Mouse (Mus musculus) midbrain, embryonic 15.5 days (tissue): ENCODE measurements around the gene 1700001P01Rik. TPM values are rescaled to one million over a fixed set of nuclear protein-coding genes. Genes with fewer than 3 reads are reported as not detected.
A peak's percentile ranks its signal among the peaks of the same experiment; 100 is the strongest.

ENCODE experiments used
- ATAC-seq: fragments of 200-750 bp; cut with Nextera tagmentation; replicated peaks from 2 replicates; pipeline ENCODE4 v1.8.0; 2017; ENCODE audit warnings: moderate TSS enrichment
- H3K27ac ChIP-seq: fragments of 300-500 bp; sonication (generic); 2 replicates; pipeline ENCODE4 v1.5.1; 2015; ENCODE audit warnings: mild to moderate bottlenecking, inconsistent platforms
- H3K27me3 ChIP-seq: fragments of 300-500 bp; sonication (generic); replicated peaks from 2 replicates; pipeline ENCODE4 v1.6.1; 2015; ENCODE audit warnings: inconsistent platforms
- H3K36me3 ChIP-seq: fragments of 300-500 bp; sonication (generic); replicated peaks from 2 replicates; pipeline ENCODE4 v1.6.1; 2015; ENCODE audit warnings: inconsistent platforms
- H3K4me1 ChIP-seq: fragments of 300-500 bp; sonication (generic); 2 replicates; pipeline ENCODE4 v1.6.1; 2015; ENCODE audit warnings: inconsistent platforms
- H3K4me2 ChIP-seq: fragments of 300-500 bp; sonication (generic); 2 replicates; pipeline ENCODE4 v1.6.1; 2015; ENCODE audit warnings: inconsistent platforms, mild to moderate bottlenecking, moderate library complexity
- H3K4me3 ChIP-seq: fragments of 300-500 bp; sonication (generic); 2 replicates; pipeline ENCODE4 v1.5.1; 2015; ENCODE audit warnings: mild to moderate bottlenecking, inconsistent platforms
- H3K9ac ChIP-seq: fragments of 300-500 bp; sonication (generic); 2 replicates; pipeline ENCODE4 v1.6.1; 2015; ENCODE audit warnings: mild to moderate bottlenecking, inconsistent platforms
- H3K9me3 ChIP-seq: fragments of 300-500 bp; sonication (generic); 2 replicates; pipeline ENCODE4 v1.6.1; 2016; ENCODE audit warnings: inconsistent platforms
- WGBS: fragments of 180-500 bp; shearing (Covaris S2); methylation state at CpG from one replicate; pipeline ENCODE4 v1.1.7; 2015; ENCODE audit warnings: mixed read lengths; 5-methylcytosine and 5-hydroxymethylcytosine counted together
- polyA plus RNA-seq: library from polyadenylated mRNA; unstranded; fragments of >200 nt; fragmentation: Nextera tagmentation; extraction: Ambion mirVana; gene quantifications from 2 replicates; pipeline ENCODE4 v1.2.1, GENCODE M21; 2015

The 1700001P01Rik gene
- 0.50 and 1.1 TPM in 2 replicates for polyA plus RNA-seq

DNA sequence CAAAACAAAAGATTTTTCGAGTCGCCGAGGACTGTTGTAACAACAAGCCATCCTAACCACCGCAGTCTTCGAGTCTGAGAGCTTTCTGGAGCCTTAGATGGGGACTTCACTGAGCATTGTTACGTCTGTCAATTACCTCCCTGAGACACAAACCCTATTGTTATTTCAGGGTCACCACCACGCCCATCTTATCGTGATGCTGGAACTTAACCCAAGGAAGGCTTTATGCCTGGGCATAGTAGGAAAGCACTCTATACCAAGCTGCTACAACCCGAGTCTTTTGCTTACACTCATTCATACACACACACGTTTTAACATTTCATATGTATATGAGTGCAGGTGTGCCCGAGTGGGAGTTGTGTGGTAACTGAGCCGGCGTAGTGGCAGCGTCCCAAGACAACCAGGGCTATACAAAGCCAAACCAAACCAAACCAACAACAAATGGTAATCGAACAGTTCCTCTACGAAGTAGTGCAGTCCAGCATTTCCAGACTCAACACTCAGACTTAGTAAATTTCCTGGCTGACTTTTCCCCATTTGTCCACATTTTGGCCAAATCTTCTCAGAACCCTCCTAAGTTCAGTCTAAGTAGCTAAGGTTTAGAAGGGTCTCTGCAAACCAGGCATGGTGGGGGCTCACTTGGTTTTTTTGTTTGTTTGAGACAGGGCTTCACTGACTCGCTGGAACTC lies at the start of gene 1700001P01Rik:
1700001P01Rik (minus strand) TSS at position 111 of the 689 bp plus-strand sequence.
- Histone ChIP-seq H3K9me3 (no peaks in the 10 kb centered on the region), H3K9ac (no peak within 1 kb of the TSS), H3K4me2 (no peak within 1 kb of the TSS), H3K36me3 (peaks cover 39% of the 10 kb centered on the region), H3K4me3 (no peak within 1 kb of the TSS), H3K27me3 (no peaks in the 10 kb centered on the region), H3K27ac (no peak within 1 kb of the TSS), H3K4me1 (peaks cover 17% of the 10 kb centered on the region)
- WGBS: 41% methylated on average over 17 of the region's 17 CpGs
- ATAC-seq: no peak

GRCm38 (mm10) chr11:97825295-97825694 lies 49.6 kb upstream of the 1700001P01Rik start:
- peaks cover 20% of the 10 kb centered on the region for H3K36me3 ChIP-seq
- no peak overlapping the region for H3K27ac ChIP-seq
- no peak overlapping the region for H3K9ac ChIP-seq

GRCm38 (mm10) chr11:97824895-97825294 lies 49.2 kb upstream of the 1700001P01Rik start:
- Histone ChIP-seq H3K4me2 (no peak overlapping the region), H3K36me3 (peaks cover 20% of the 10 kb centered on the region), H3K27me3 (no peaks in the 10 kb centered on the region), H3K9me3 (no peaks in the 10 kb centered on the region), H3K4me1 (peaks cover 3% of the 10 kb centered on the region; the same call in 1 of the 2 replicates), H3K9ac (no peak overlapping the region), H3K27ac (no peak overlapping the region), H3K4me3 (no peak overlapping the region)
- ATAC-seq: no peak
- WGBS: 67% methylated on average over 6 of the region's 6 CpGs

More at GRCm38 (mm10) chr11:97825295-97825694, 49.6 kb upstream of the 1700001P01Rik start:
- H3K9me3 ChIP-seq: no peaks in the 10 kb centered on the region
- H3K27me3 ChIP-seq: no peaks in the 10 kb centered on the region
- H3K4me2 ChIP-seq: no peak overlapping the region
- no peak overlapping the region for H3K4me3 ChIP-seq
- ATAC-seq: no peak
- WGBS: 91% methylated on average over 10 of the region's 10 CpGs
- H3K4me1 ChIP-seq: peaks cover 3% of the 10 kb centered on the region; the same call in 1 of the 2 replicates

DNA sequence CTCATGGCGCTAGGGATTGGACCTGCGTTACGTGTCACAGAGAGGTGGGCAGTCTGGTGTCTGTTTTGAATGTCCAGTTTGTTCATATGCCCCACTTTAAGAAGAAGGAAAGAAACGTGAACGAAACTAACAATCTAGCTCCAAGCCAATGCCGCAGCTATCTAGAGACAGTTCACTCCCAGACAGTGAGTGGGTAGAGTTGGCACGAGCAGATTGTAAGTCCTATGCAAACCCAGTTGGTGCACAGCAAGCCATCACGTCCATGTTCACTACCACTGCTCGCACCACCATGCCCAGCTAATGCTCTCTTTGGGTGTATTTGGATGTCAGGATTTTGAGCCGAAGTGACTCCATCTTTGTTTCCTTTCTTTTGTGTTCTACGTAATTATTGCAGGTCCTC lies 48.5 kb upstream of the 1700001P01Rik start:
- H3K36me3 ChIP-seq: peaks cover 20% of the 10 kb centered on the region
- peaks cover 3% of the 10 kb centered on the region; the same call in 1 of the 2 replicates for H3K4me1 ChIP-seq
- H3K9ac ChIP-seq: no peak overlapping the region
- no peaks in the 10 kb centered on the region for H3K27me3 ChIP-seq
- no peak overlapping the region for H3K4me2 ChIP-seq
- H3K4me3 ChIP-seq: no peak overlapping the region
- ATAC-seq: no peak
- H3K27ac ChIP-seq: no peak overlapping the region
- 95% methylated on average over 11 of the region's 11 CpGs for WGBS
- H3K9me3 ChIP-seq: no peaks in the 10 kb centered on the region

- Histone ChIP-seq H3K4me2 (no peak overlapping the region), H3K27ac (no peak overlapping the region), H3K4me1 (peaks cover 11% of the 10 kb centered on the region), H3K4me3 (no peak overlapping the region), H3K27me3 (no peaks in the 10 kb centered on the region), H3K36me3 (peaks cover 20% of the 10 kb centered on the region), H3K9ac (no peak overlapping the region), H3K9me3 (no peaks in the 10 kb centered on the region)
- WGBS: 75% methylated on average over 20 of the region's 20 CpGs
- ATAC-seq: no peak
These were observed 47.3 kb upstream of the 1700001P01Rik start for GRCm38 (mm10) chr11:97822840-97823603.

DNA sequence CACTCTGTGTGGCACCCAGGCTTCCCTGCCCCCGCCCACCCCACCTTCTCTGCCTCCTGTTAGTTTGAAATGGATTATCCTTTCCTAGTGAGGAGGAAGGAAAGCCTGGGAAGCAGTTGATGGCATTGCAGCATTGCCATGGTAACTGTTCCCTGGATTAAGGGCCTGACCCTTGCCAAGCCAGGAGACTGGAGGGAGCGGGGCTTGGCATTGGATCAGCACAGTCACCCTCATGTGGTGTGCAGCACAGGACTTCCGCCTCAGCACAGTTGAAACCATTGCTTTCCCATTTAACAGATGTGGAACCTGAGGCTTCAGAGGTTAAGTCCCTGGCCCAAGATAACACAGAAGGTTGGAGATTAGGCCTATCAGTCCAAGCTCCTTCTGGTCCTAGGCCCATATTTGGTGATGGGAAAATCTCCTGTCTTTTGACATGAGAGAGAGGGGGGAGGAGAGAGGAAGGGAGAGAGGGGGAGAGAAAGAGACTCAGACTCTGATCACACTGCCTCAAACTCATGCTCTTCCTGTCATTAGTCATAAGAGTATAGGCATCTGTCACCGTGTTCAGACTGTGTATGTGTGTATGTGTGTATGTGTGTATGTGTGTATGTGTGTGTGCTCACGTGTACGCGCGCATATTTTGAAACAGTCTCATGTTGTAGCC lies 45.8 kb upstream of the 1700001P01Rik start:
- Histone ChIP-seq H3K4me2 (no peak overlapping the region), H3K36me3 (peaks cover 12% of the 10 kb centered on the region; the same call in 1 of the 2 replicates), H3K4me3 (no peak overlapping the region), H3K27me3 (no peaks in the 10 kb centered on the region), H3K9ac (no peak overlapping the region), H3K27ac (no peak overlapping the region), H3K9me3 (no peaks in the 10 kb centered on the region), H3K4me1 (peaks cover 19% of the 10 kb centered on the region)
- no peak for ATAC-seq
- WGBS: 92% methylated on average over 8 of the region's 8 CpGs

DNA sequence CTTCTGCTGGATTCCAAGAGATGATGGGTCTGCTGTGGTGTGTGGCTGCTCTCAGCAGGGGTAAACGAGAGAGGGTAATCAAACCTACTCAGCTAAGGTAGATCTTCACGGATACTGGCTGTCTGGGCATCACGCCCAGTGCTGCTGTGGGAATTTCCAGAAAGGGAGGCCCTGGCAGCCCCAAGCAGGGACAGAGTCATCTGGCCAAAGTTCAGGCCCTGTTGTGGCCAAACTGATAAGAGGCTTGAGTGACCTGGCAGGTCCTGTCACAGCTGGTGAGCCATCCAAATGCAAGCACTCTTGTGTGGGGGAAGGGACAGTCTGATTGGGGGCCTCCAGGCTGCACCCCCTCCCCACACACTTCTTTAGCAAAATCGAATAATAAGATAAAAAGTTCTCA lies 45.1 kb upstream of the 1700001P01Rik start:
- ATAC-seq: no peak
- H3K9ac ChIP-seq: no peak overlapping the region
- H3K4me2 ChIP-seq: no peak overlapping the region
- peaks cover 11% of the 10 kb centered on the region; the same call in 1 of the 2 replicates for H3K36me3 ChIP-seq
- H3K4me1 ChIP-seq: peaks cover 25% of the 10 kb centered on the region
- no peak overlapping the region for H3K4me3 ChIP-seq
- H3K9me3 ChIP-seq: no peaks in the 10 kb centered on the region
- no peak overlapping the region for H3K27ac ChIP-seq
- WGBS: 65% methylated on average over 4 of the region's 4 CpGs
- no peaks in the 10 kb centered on the region for H3K27me3 ChIP-seq

DNA sequence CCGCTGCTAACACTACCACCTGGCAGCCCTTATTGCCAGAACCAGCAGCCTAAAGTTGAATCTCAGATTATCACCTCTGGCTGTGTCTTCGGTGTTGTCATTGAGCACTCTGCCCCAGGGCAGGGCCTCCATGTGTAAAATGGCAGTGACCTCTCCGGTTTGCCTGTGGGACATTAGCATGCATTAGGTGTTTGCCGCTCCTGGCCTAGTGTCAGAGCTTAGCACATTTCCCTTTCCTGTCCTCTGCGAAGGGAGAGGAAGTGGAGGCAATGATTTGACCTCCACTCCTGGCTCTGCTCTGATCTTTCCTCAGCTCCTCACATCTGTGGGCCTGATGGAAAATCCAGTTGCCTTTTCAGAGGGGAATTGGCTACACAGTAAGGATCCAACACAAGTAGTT lies 44.2 kb upstream of the 1700001P01Rik start:
- no peak for ATAC-seq
- Histone ChIP-seq H3K9ac (no peak overlapping the region), H3K9me3 (no peaks in the 10 kb centered on the region), H3K4me2 (no peak overlapping the region), H3K27me3 (no peaks in the 10 kb centered on the region), H3K4me1 (peaks cover 32% of the 10 kb centered on the region), H3K4me3 (no peak overlapping the region), H3K36me3 (peaks cover 3% of the 10 kb centered on the region; the same call in 1 of the 2 replicates), H3K27ac (no peak overlapping the region)
- WGBS: 83% methylated on average over 5 of the region's 5 CpGs

- H3K4me3 ChIP-seq: no peak overlapping the region
- 48% methylated on average over 4 of the region's 4 CpGs for WGBS
- no peak overlapping the region for H3K4me2 ChIP-seq
- peaks cover 8% of the 10 kb centered on the region; the same call in 1 of the 2 replicates for H3K36me3 ChIP-seq
- peak overlapping the region; percentile 71 for H3K27ac ChIP-seq
- no peaks in the 10 kb centered on the region for H3K9me3 ChIP-seq
- H3K27me3 ChIP-seq: no peaks in the 10 kb centered on the region
- H3K4me1 ChIP-seq: peaks cover 33% of the 10 kb centered on the region
- no peak for ATAC-seq
- no peak overlapping the region for H3K9ac ChIP-seq
These were observed 43.4 kb upstream of the 1700001P01Rik start for GRCm38 (mm10) chr11:97819102-97819501.

- ATAC-seq: peak; percentile 19; the same call in 1 of the 2 replicates
- H3K4me3 ChIP-seq: no peak overlapping the region
- H3K4me1 ChIP-seq: peaks cover 39% of the 10 kb centered on the region
- no peaks in the 10 kb centered on the region for H3K9me3 ChIP-seq
- H3K36me3 ChIP-seq: peaks cover 8% of the 10 kb centered on the region; the same call in 1 of the 2 replicates
- no peaks in the 10 kb centered on the region for H3K27me3 ChIP-seq
- H3K9ac ChIP-seq: no peak overlapping the region
- H3K4me2 ChIP-seq: no peak overlapping the region
- peak overlapping the region; percentile 71 for H3K27ac ChIP-seq
- 10% methylated on average over 4 of the region's 4 CpGs for WGBS
These were observed 42.9 kb upstream of the 1700001P01Rik start for GRCm38 (mm10) chr11:97818571-97818970.

GRCm38 (mm10) chr11:97818003-97818402 lies 42.3 kb upstream of the 1700001P01Rik start:
- 0 out of 2 replicates have a peak, but pooled peaks have one; percentile 1 for ATAC-seq
- H3K4me3 ChIP-seq: no peak overlapping the region
- peaks cover 8% of the 10 kb centered on the region; the same call in 1 of the 2 replicates for H3K36me3 ChIP-seq
- no peak overlapping the region for H3K9ac ChIP-seq
- H3K9me3 ChIP-seq: no peaks in the 10 kb centered on the region
- H3K4me2 ChIP-seq: no peak overlapping the region
- WGBS: 11% methylated on average over 6 of the region's 6 CpGs
- peaks cover 44% of the 10 kb centered on the region for H3K4me1 ChIP-seq
- no peaks in the 10 kb centered on the region for H3K27me3 ChIP-seq
- H3K27ac ChIP-seq: peak overlapping the region; percentile 71

- no peak overlapping the region for H3K27ac ChIP-seq
- peaks cover 8% of the 10 kb centered on the region; the same call in 1 of the 2 replicates for H3K36me3 ChIP-seq
- no peak for ATAC-seq
- no peak overlapping the region for H3K4me2 ChIP-seq
- H3K4me3 ChIP-seq: no peak overlapping the region
- H3K4me1 ChIP-seq: peaks cover 51% of the 10 kb centered on the region
- WGBS: 40% methylated on average over 5 of the region's 5 CpGs
- H3K27me3 ChIP-seq: no peaks in the 10 kb centered on the region
- no peak overlapping the region for H3K9ac ChIP-seq
- no peaks in the 10 kb centered on the region for H3K9me3 ChIP-seq
These were observed 41.7 kb upstream of the 1700001P01Rik start for GRCm38 (mm10) chr11:97817379-97817778.
